Mouse (Mus musculus): ENCODE data around the gene Arxes2. TPM values are rescaled to one million over a fixed set of nuclear protein-coding genes. Genes with fewer than 3 reads are reported as not detected.
"Not testable (repeated sequence)": the region's sequence is repeated elsewhere in the genome, so short reads cannot be mapped to it uniquely, and the experiment has no call there.

Arxes2 gene
- polyA plus RNA-seq, 1 experiment from 2014 or later, result 78.4 TPM

DNA sequence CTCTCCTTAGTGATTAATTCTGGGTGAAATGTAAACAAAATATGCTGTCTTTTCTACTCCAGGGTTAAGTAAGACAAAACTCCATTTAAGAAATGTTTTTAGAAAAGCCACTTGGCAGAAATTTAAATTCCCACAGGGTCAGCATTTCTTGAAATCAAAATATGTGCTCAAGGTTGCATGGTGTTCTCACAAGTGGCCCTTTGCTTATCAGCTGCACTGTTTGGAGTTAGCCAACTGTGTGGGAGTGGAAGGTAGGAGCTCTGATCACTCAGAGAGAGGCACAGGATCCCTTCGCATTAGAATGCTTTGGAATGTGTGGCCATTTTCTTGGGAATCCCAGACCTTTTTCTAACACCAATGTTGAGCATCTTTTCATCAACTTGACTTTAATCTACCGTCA is 3.0 kb upstream of the Arxes2 start:
- Histone ChIP-seq H3K9me3 (ENCODE audit: control insufficient read depth, low read length) (no peaks in the 10 kb centered on the region), H3K4me2 (ENCODE audit: low read length) (no peak overlapping the region), H3K9ac (ENCODE audit: low read length) (no peak overlapping the region), H3K27ac (replicated peaks in 1 of 2; ENCODE audit: control insufficient read depth in 1 of 2, insufficient read depth in 1 of 2, low read depth in 2 of 2, low read length in 2 of 2) (no peak overlapping the region), H3K27me3 (ENCODE audit: control insufficient read depth, insufficient read depth, low read length) (no peaks in the 10 kb centered on the region), H3K36me3 (ENCODE audit: control insufficient read depth, insufficient read depth, low read length) (no peaks in the 10 kb centered on the region), H3K4me3 (ENCODE audit: control insufficient read depth in 1 of 2, insufficient read depth in 1 of 2, low read depth in 1 of 2, low read length in 2 of 2) (no peak overlapping the region), H3K4me1 (ENCODE audit: control insufficient read depth in 2 of 2, insufficient read depth in 2 of 2, low read length in 2 of 2) (no peaks in the 10 kb centered on the region)
- ATAC-seq (ENCODE audit: insufficient number of reproducible peaks, insufficient read depth, low FRiP score, low read depth), result no peak
- 48% methylated on average over 2 of the region's 2 CpGs for WGBS

DNA sequence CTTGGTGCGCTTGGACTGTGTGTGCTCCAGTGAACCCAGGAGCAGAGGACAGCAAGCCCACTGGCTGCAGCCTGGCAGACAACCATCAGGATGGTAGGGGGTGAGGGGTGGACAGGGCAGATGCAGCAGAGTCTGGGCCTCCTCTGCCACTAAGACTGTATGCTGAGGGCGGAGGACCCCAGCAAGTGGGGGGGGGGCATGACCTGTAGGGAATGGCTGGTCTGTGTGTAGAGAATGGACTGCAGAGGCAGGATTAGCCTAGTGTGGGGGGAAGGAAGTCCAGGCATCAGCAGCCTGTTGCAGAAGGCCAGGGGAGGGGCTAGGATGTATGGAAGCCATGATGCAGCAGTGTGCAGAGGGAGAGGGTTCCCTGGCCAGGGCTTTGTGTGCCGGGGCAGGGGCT is 431 bp upstream of the Arxes2 start:
- WGBS, result 69% methylated on average over 2 of the region's 3 CpGs
- not testable (repeated sequence) for H3K4me3 ChIP-seq (ENCODE audit: control insufficient read depth in 1 of 2, insufficient read depth in 1 of 2, low read depth in 1 of 2, low read length in 2 of 2); H3K4me1 ChIP-seq (ENCODE audit: control insufficient read depth in 2 of 2, insufficient read depth in 2 of 2, low read length in 2 of 2); H3K9ac ChIP-seq (ENCODE audit: low read length); H3K9me3 ChIP-seq (ENCODE audit: control insufficient read depth, low read length); H3K27me3 ChIP-seq (ENCODE audit: control insufficient read depth, insufficient read depth, low read length); H3K4me2 ChIP-seq (ENCODE audit: low read length); H3K27ac ChIP-seq (replicated peaks in 1 of 2; ENCODE audit: control insufficient read depth in 1 of 2, insufficient read depth in 1 of 2, low read depth in 2 of 2, low read length in 2 of 2); H3K36me3 ChIP-seq (ENCODE audit: control insufficient read depth, insufficient read depth, low read length)
- peak; percentile 78 for ATAC-seq (ENCODE audit: insufficient number of reproducible peaks, insufficient read depth, low FRiP score, low read depth)

DNA sequence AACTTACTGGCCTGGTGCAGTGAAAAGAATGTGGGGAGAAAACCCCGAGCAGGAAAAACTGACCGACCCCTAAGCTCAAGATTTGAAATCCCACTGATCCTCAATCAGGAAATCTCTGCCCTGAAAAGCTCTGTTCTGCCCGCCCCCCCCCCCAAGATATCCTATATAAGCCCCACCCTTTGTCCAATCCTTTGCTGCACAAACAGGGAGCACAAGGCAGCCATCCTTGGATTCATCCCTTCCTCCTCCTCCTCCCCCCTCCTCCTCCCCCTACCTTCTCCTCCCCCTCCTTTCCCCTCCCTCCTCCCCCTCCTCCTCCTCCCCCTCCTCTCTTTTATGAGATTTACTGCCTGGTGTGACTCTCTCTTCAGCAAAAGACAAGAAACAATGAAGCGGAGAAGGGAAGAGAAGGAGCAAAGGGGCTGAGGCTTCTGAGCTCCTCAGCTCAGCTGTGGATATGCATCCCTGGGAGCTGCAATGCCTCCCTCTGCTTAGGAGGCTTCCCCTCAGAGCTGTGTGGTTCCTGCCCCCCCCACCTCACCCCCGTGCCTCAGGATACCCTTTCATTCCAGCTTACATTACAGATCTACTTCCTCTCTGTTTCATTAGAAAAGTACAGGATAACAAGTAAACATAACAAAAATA is 13.7 kb downstream of the Arxes2 start:
- Histone ChIP-seq H3K27me3 (ENCODE audit: control insufficient read depth, insufficient read depth, low read length) (no peaks in the 10 kb centered on the region), H3K27ac (replicated peaks in 1 of 2; ENCODE audit: control insufficient read depth in 1 of 2, insufficient read depth in 1 of 2, low read depth in 2 of 2, low read length in 2 of 2) (no peak overlapping the region), H3K4me3 (ENCODE audit: control insufficient read depth in 1 of 2, insufficient read depth in 1 of 2, low read depth in 1 of 2, low read length in 2 of 2) (no peak overlapping the region), H3K36me3 (ENCODE audit: control insufficient read depth, insufficient read depth, low read length) (no peaks in the 10 kb centered on the region), H3K4me1 (ENCODE audit: control insufficient read depth in 2 of 2, insufficient read depth in 2 of 2, low read length in 2 of 2) (no peaks in the 10 kb centered on the region), H3K4me2 (ENCODE audit: low read length) (no peak overlapping the region), H3K9ac (ENCODE audit: low read length) (no peak overlapping the region), H3K9me3 (ENCODE audit: control insufficient read depth, low read length) (no peaks in the 10 kb centered on the region)
- 30% methylated on average over 4 of the region's 5 CpGs for WGBS
- no peak for ATAC-seq (ENCODE audit: insufficient number of reproducible peaks, insufficient read depth, low FRiP score, low read depth)

DNA sequence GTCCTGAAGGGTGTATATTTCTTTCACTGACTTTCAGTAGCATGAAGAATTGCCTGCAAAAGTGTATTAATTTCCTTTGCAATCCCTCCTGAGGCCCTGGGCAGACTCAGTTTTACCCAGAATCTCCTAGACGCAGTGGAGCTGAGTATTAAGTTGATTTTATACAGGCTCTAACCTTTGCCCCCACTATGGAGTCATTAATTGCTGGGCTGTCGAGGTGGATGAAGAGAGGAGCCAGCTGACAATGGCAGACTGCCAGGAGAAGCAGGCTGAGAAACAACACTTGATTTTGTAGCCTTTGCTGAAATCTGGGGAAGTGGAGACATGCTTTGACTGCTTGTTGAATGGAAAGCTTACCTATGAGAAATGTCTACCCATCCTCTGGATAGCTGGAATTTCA is 20.8 kb downstream of the Arxes2 start:
- WGBS, result 16% methylated on average over 2 of the region's 2 CpGs
- H3K4me3 ChIP-seq (ENCODE audit: control insufficient read depth in 1 of 2, insufficient read depth in 1 of 2, low read depth in 1 of 2, low read length in 2 of 2), result no peak overlapping the region
- ATAC-seq (ENCODE audit: insufficient number of reproducible peaks, insufficient read depth, low FRiP score, low read depth), result no peak
- H3K9ac ChIP-seq (ENCODE audit: low read length), result no peak overlapping the region
- no peaks in the 10 kb centered on the region for H3K36me3 ChIP-seq (ENCODE audit: control insufficient read depth, insufficient read depth, low read length)
- H3K27ac ChIP-seq (replicated peaks in 1 of 2; ENCODE audit: control insufficient read depth in 1 of 2, insufficient read depth in 1 of 2, low read depth in 2 of 2, low read length in 2 of 2), result no peak overlapping the region
- no peaks in the 10 kb centered on the region for H3K9me3 ChIP-seq (ENCODE audit: control insufficient read depth, low read length)
- H3K4me1 ChIP-seq (ENCODE audit: control insufficient read depth in 2 of 2, insufficient read depth in 2 of 2, low read length in 2 of 2), result no peaks in the 10 kb centered on the region
- no peaks in the 10 kb centered on the region for H3K27me3 ChIP-seq (ENCODE audit: control insufficient read depth, insufficient read depth, low read length)
- no peak overlapping the region for H3K4me2 ChIP-seq (ENCODE audit: low read length)

DNA sequence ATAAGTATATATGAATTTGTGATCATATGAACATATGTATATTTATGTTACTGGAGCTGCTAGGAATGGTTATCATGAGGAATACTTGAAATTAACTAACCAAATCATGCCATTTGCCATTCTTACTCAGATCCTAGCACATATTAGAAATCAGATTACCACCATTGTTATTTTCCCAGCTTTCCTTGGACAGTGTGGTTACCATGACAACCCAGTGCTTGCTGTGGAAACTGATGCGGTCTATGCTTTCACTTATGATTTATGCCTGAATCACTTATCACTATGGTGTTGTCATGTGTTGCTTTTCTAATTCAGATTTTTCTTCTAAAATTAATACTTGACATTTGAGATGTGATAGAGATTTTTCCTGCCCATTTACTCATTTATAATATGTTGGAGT is 36.7 kb downstream of the Arxes2 start:
- Histone ChIP-seq H3K4me1 (ENCODE audit: control insufficient read depth in 2 of 2, insufficient read depth in 2 of 2, low read length in 2 of 2) (no peaks in the 10 kb centered on the region), H3K27ac (replicated peaks in 1 of 2; ENCODE audit: control insufficient read depth in 1 of 2, insufficient read depth in 1 of 2, low read depth in 2 of 2, low read length in 2 of 2) (no peak overlapping the region), H3K36me3 (ENCODE audit: control insufficient read depth, insufficient read depth, low read length) (no peaks in the 10 kb centered on the region), H3K4me3 (ENCODE audit: control insufficient read depth in 1 of 2, insufficient read depth in 1 of 2, low read depth in 1 of 2, low read length in 2 of 2) (no peak overlapping the region), H3K27me3 (ENCODE audit: control insufficient read depth, insufficient read depth, low read length) (no peaks in the 10 kb centered on the region), H3K4me2 (ENCODE audit: low read length) (no peak overlapping the region), H3K9me3 (ENCODE audit: control insufficient read depth, low read length) (no peaks in the 10 kb centered on the region), H3K9ac (ENCODE audit: low read length) (no peak overlapping the region)
- no peak for ATAC-seq (ENCODE audit: insufficient number of reproducible peaks, insufficient read depth, low FRiP score, low read depth)
- 71% methylated on average over 1 of the region's 1 CpGs for WGBS

DNA sequence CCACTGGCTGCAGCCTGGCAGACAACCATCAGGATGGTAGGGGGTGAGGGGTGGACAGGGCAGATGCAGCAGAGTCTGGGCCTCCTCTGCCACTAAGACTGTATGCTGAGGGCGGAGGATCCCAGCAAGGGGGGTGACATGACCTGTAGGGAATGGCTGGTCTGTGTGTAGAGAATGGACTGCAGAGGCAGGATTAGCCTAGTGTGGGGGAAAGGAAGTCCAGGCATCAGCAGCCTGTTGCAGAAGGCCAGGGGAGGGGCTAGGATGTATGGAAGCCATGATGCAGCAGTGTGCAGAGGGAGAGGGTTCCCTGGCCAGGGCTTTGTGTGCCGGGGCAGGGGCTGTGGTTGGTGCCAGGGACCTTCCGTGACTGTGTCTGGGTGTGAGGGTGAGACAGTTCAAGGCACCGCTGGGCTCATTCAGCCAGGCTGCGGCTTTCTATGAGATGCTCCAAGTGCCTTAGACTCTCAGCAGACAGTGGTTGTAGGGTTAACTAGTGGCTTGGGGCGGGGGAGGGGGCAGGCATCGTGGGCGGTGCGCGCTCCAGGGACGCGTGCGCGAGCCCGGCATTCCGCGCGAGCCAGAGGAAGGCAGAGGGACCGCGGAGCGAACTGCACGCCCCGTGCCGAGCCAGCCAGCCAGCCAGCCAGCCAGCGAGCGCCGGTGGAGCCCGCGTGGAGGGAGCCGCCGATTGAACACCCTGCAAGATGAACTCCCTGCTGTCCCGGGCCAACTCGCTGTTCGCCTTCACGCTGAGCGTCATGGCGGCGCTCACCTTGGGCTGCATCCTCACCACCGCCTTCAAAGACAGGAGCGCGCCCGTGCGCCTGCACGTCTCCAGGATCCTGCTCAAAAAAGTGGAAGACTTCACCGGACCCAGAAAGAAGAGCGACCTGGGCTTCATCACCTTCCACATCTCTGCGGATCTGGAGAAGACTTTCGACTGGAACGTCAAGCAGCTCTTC is 39.5 kb downstream of the Arxes2 start, which contains the start of gene Arxes1:
Gene Arxes1 (plus strand): TSS at position 569 of the 965 bp plus-strand sequence.
- H3K27me3 ChIP-seq (ENCODE audit: control insufficient read depth, insufficient read depth, low read length); H3K9ac ChIP-seq (ENCODE audit: low read length); H3K36me3 ChIP-seq (ENCODE audit: control insufficient read depth, insufficient read depth, low read length); H3K4me1 ChIP-seq (ENCODE audit: control insufficient read depth in 2 of 2, insufficient read depth in 2 of 2, low read length in 2 of 2); H3K9me3 ChIP-seq (ENCODE audit: control insufficient read depth, low read length); H3K27ac ChIP-seq (replicated peaks in 1 of 2; ENCODE audit: control insufficient read depth in 1 of 2, insufficient read depth in 1 of 2, low read depth in 2 of 2, low read length in 2 of 2): not testable (repeated sequence)
- WGBS, result 6% methylated on average over 9 of the region's 49 CpGs
- peak; percentile 86 for ATAC-seq (ENCODE audit: insufficient number of reproducible peaks, insufficient read depth, low FRiP score, low read depth)
- H3K4me2 ChIP-seq (ENCODE audit: low read length), result peak within 1 kb of the TSS; percentile 53
- peak within 1 kb of the TSS; percentile 14 to 35 for H3K4me3 ChIP-seq (ENCODE audit: control insufficient read depth in 1 of 2, insufficient read depth in 1 of 2, low read depth in 1 of 2, low read length in 2 of 2)

DNA sequence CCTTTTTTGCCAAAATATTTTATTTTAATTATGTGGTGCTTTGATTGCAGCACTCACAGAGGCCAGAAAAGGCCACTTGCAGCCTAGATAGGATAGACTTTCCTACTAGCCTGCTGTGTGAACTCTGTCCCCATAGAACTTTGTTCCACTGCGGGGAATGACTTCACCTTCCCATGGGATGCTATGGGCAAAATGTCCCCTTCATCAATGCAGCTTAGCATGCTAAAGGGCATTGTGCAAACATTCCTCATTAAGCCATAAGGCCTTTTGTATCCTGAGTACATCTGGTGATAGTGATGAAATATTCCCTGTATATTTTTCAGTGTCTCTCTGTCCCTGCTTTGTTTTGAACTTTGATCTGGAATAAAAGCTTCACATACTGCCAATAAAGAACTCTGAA is 50.1 kb downstream of the Arxes2 start:
- 81% methylated on average over 1 of the region's 1 CpGs for WGBS
- H3K27ac ChIP-seq (replicated peaks in 1 of 2; ENCODE audit: control insufficient read depth in 1 of 2, insufficient read depth in 1 of 2, low read depth in 2 of 2, low read length in 2 of 2), result no peak overlapping the region

More for the DNA sequence above, 50.1 kb downstream of the Arxes2 start:
- no peak overlapping the region for H3K4me3 ChIP-seq (ENCODE audit: control insufficient read depth in 1 of 2, insufficient read depth in 1 of 2, low read depth in 1 of 2, low read length in 2 of 2)
- no peaks in the 10 kb centered on the region for H3K9me3 ChIP-seq (ENCODE audit: control insufficient read depth, low read length)
- no peak overlapping the region for H3K9ac ChIP-seq (ENCODE audit: low read length)
- ATAC-seq (ENCODE audit: insufficient number of reproducible peaks, insufficient read depth, low FRiP score, low read depth), result no peak
- no peak overlapping the region for H3K4me2 ChIP-seq (ENCODE audit: low read length)
- no peaks in the 10 kb centered on the region for H3K27me3 ChIP-seq (ENCODE audit: control insufficient read depth, insufficient read depth, low read length)
- no peaks in the 10 kb centered on the region for H3K4me1 ChIP-seq (ENCODE audit: control insufficient read depth in 2 of 2, insufficient read depth in 2 of 2, low read length in 2 of 2)
- H3K36me3 ChIP-seq (ENCODE audit: control insufficient read depth, insufficient read depth, low read length), result no peaks in the 10 kb centered on the region

Data from heart, embryonic 14.5 days (tissue).